Mouse (Mus musculus) forebrain, embryonic 11.5 days (tissue): Measurements from ENCODE around the gene Leap2. TPM values are rescaled to one million over a fixed set of nuclear protein-coding genes. Genes with fewer than 3 reads are reported as not detected.

ENCODE experiments used
- ATAC-seq: fragments of 200-750 bp; cut with Nextera tagmentation; replicated peaks from 2 replicates; pipeline ENCODE4 v1.8.0; 2017; ENCODE audit warnings: moderate TSS enrichment; ENCODE audit not compliant: low FRiP score
- DNase-seq: peaks from one replicate; pipeline ENCODE4 v3.0.0-alpha.2; 2017; ENCODE audit warnings: low spot score
- H3K27ac ChIP-seq: fragments of 300-500 bp; sonication (generic); 2 replicates; pipeline ENCODE4 v1.5.1; 2014; ENCODE audit warnings: low read depth, low read length
- H3K27me3 ChIP-seq: fragments of 300-500 bp; sonication (generic); 2 replicates; pipeline ENCODE4 v1.6.1; 2014; ENCODE audit warnings: mild to moderate bottlenecking, low read length, mixed read lengths; ENCODE audit not compliant: control insufficient read depth, insufficient read depth
- H3K36me3 ChIP-seq: fragments of 300-500 bp; sonication (generic); 2 replicates; pipeline ENCODE4 v1.6.1; 2014; ENCODE audit warnings: mild to moderate bottlenecking, low read length, moderate library complexity, mixed read lengths; ENCODE audit not compliant: control insufficient read depth, insufficient read depth
- H3K4me1 ChIP-seq: fragments of 300-500 bp; sonication (generic); replicated peaks from 2 replicates; pipeline ENCODE4 v1.6.1; 2014; ENCODE audit warnings: low read length, mixed read lengths; ENCODE audit not compliant: control insufficient read depth, insufficient read depth
- H3K4me2 ChIP-seq: fragments of 300-500 bp; sonication (generic); 2 replicates; pipeline ENCODE4 v1.6.1; 2014; ENCODE audit warnings: low read depth, mild to moderate bottlenecking, low read length, moderate library complexity, mixed read lengths; ENCODE audit not compliant: severe bottlenecking
- H3K4me3 ChIP-seq: fragments of 300-500 bp; sonication (generic); 2 replicates; pipeline ENCODE4 v1.5.1; 2014; ENCODE audit warnings: low read depth, low read length
- H3K9ac ChIP-seq: fragments of 300-500 bp; sonication (generic); 2 replicates; pipeline ENCODE4 v1.6.1; 2014; ENCODE audit warnings: low read length
- H3K9me3 ChIP-seq: fragments of 300-500 bp; sonication (generic); 2 replicates; pipeline ENCODE4 v1.6.1; 2016; ENCODE audit warnings: low read length, mixed read lengths; ENCODE audit not compliant: control insufficient read depth
- WGBS: fragments of 180-500 bp; shearing (Covaris S2); extraction: QIAGEN DNeasy Blood & Tissue Kit; methylation state at CpG from one replicate; pipeline ENCODE4 v1.1.7; 2014; 5-methylcytosine and 5-hydroxymethylcytosine counted together
- polyA plus RNA-seq: library from polyadenylated mRNA; unstranded; fragments of >200 nt; fragmentation: Nextera tagmentation; extraction: Ambion mirVana; gene quantifications from 2 replicates; pipeline ENCODE4 v1.2.1, GENCODE M21; 2014

Leap2 gene
- polyA plus RNA-seq, 1 experiment from 2014 or later: not detected

DNA sequence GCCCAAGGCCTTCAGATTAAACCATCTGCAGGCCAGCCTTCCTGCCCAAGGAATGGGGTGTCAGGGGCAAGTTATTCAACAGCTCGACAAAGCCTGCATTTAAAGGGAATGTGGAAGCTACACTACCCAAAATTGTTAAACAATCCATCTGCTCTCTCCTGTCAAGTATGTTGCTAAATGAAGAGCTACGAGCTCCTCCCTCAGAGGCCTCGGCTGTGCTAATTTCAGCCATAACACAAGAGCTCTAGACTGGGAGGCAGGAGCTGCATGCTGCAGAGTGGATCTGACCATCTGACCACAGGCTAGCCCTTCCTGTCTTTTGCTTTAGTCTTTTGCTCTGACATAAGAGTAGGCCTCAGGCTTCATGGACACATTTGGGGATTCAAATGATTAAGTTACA lies 2.3 kb upstream of the Leap2 start:
- Histone ChIP-seq H3K9me3 (no peaks in the 10 kb centered on the region), H3K27ac (no peak overlapping the region), H3K36me3 (no peaks in the 10 kb centered on the region; the same call in 1 of the 2 replicates), H3K4me2 (no peak overlapping the region), H3K4me3 (no peak overlapping the region), H3K4me1 (no peaks in the 10 kb centered on the region; the same call in 1 of the 2 replicates), H3K27me3 (no peaks in the 10 kb centered on the region), H3K9ac (no peak overlapping the region)
- ATAC-seq (no peak), DNase-seq (no peak)
- 82% methylated on average over 3 of the region's 3 CpGs for WGBS

DNA sequence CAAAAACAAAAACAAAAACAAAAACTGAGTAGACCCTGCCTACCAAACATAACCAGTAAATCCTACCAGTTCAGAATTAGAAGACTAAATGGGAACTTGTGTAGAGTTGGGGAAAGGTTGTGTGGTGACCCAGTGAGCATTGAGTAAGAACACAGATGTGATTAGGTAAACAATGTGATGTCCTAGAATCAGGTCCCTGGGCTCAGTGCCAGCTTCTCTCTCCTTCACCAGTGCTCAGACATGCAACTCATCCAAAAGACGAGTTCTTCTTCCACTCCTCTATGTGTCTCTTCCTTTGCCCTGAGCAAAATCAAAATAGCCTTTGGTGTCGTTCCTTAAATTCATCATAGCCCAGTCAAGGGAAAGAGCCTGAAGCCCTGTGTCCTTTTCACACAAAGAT lies 1.9 kb upstream of the Leap2 start:
- Histone ChIP-seq H3K9ac (no peak overlapping the region), H3K36me3 (no peaks in the 10 kb centered on the region; the same call in 1 of the 2 replicates), H3K27ac (no peak overlapping the region), H3K4me2 (no peak overlapping the region), H3K4me1 (no peaks in the 10 kb centered on the region; the same call in 1 of the 2 replicates), H3K9me3 (no peaks in the 10 kb centered on the region), H3K27me3 (no peaks in the 10 kb centered on the region), H3K4me3 (no peak overlapping the region)
- ATAC-seq (no peak), DNase-seq (no peak)
- WGBS: 84% methylated on average over 2 of the region's 2 CpGs

DNA sequence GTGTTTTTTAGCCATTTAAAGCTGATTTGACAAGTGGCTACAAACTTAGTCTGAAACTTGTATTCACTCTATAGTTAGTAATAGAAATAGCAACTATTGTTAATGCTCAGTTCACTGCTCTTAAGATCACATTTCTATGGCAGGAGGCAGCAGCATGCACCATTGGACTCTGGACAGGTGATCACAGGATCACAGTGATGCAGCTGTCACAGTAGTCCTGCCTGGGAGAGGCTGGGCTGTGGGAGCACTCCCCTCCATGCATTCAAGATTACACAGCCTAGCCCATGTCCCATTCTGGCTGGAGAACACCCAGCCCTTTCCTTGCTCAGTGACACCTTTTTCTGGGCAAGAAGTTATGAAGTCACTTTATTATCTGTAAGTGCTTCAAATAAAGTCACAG lies 4.9 kb downstream of the Leap2 start:
- Histone ChIP-seq H3K27ac (no peak overlapping the region), H3K9me3 (no peaks in the 10 kb centered on the region), H3K4me2 (no peak overlapping the region), H3K36me3 (peaks cover 2% of the 10 kb centered on the region; the same call in 1 of the 2 replicates), H3K9ac (no peak overlapping the region), H3K4me1 (no peaks in the 10 kb centered on the region), H3K4me3 (no peak overlapping the region), H3K27me3 (no peaks in the 10 kb centered on the region)
- DNase-seq: no peak
- ATAC-seq: no peak

DNA sequence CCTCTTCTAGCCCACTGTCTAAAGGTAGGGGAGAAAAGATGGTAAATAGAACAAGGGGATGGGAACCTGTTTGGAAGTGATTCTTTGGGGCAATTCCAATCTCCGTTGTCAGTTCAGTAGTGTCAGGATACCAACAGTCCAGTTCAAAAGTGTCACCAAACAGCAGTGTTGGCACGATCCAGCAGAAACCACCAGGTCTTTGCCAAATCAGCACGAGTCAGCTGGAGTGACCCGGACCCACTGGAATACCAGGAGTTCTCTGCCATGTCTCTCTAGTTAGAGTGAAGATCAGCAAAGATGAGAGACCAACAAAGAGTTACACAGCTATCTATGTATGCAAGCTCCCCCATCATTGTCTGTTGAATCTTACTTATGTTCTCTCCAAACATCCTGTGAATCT lies 9.1 kb downstream of the Leap2 start:
- DNase-seq: no peak

DNA sequence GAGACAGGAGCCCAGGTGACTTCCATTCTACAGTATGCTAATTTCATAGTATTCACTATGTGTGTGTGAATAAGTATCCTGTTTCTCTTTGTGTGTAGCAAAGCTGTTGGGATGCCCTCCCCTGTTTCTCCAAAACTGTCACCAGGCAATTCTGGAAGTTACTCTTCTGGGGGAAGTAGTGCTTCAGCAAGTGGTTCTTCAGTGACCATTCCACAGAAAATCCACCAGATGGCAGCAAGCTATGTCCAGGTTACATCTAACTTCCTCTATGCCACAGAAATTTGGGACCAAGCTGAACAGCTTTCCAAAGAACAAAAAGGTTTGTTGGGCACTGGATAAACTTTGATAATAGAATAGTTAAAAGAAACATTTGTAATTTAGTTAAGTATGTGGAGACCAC lies 11.2 kb downstream of the Leap2 start:
- no peaks in the 10 kb centered on the region for H3K4me1 ChIP-seq
- H3K4me2 ChIP-seq: no peak overlapping the region
- no peak for DNase-seq
- no peak overlapping the region for H3K4me3 ChIP-seq
- no peak overlapping the region for H3K9ac ChIP-seq
- H3K27ac ChIP-seq: no peak overlapping the region
- no peaks in the 10 kb centered on the region for H3K27me3 ChIP-seq
- H3K36me3 ChIP-seq: peaks cover 15% of the 10 kb centered on the region; the same call in 1 of the 2 replicates
- ATAC-seq: no peak
- H3K9me3 ChIP-seq: no peaks in the 10 kb centered on the region

More for the DNA sequence above, 9.1 kb downstream of the Leap2 start:
- Histone ChIP-seq H3K4me3 (no peak overlapping the region), H3K9ac (no peak overlapping the region), H3K27me3 (no peaks in the 10 kb centered on the region), H3K4me2 (no peak overlapping the region), H3K9me3 (no peaks in the 10 kb centered on the region), H3K36me3 (peaks cover 10% of the 10 kb centered on the region; the same call in 1 of the 2 replicates), H3K4me1 (no peaks in the 10 kb centered on the region), H3K27ac (no peak overlapping the region)
- WGBS: 98% methylated on average over 4 of the region's 4 CpGs
- ATAC-seq: no peak

DNA sequence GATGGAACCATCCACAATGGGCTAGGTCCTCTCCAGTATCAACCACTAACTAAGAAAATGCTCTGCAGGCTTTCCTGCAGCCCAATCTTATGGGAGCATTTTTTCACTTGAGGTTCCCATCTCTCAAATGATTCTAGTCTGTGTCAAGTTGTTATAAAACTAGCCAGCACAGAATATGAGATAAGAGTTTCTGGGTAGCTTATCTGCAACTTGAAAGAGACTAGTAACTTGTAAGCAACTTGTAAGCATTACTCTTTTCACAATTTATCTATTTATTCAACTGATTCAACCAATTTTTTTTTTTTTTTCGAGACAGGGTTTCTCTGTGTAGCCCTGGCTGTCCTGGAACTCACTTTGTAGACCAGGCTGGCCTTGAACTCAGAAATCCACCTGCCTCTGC lies 19.3 kb downstream of the Leap2 start:
- H3K4me1 ChIP-seq: no peaks in the 10 kb centered on the region
- ATAC-seq: no peak
- H3K27ac ChIP-seq: no peak overlapping the region
- no peaks in the 10 kb centered on the region for H3K9me3 ChIP-seq
- H3K4me3 ChIP-seq: no peak overlapping the region
- 76% methylated on average over 1 of the region's 1 CpGs for WGBS
- no peak overlapping the region for H3K9ac ChIP-seq
- no peak overlapping the region for H3K4me2 ChIP-seq
- no peak for DNase-seq
- H3K27me3 ChIP-seq: no peaks in the 10 kb centered on the region
- peaks cover 6% of the 10 kb centered on the region; the same call in 1 of the 2 replicates for H3K36me3 ChIP-seq

DNA sequence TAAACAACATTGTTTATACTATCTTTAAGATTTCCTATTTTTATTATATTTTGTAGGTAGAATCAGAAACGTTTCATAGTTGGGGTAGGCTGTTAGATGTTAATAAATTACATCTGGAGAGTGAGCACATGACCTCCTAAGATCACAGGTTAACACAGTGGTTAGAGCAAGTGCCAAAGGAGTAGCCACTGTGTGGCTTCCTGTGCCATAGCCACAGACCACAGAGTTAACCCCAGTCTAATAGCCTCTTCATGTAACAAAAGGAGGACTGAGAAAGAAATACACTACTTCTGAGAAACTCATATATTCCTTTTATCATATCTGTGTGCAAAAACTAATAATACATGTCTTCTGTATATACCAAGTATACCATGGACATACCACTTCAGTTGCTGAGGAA lies 29.1 kb downstream of the Leap2 start:
- ATAC-seq: no peak
- Histone ChIP-seq H3K4me3 (no peak overlapping the region), H3K9me3 (no peaks in the 10 kb centered on the region), H3K4me1 (no peaks in the 10 kb centered on the region), H3K27me3 (no peaks in the 10 kb centered on the region), H3K9ac (no peak overlapping the region), H3K27ac (no peak overlapping the region), H3K4me2 (no peak overlapping the region), H3K36me3 (peaks cover 8% of the 10 kb centered on the region)
- WGBS: 96% methylated on average over 1 of the region's 1 CpGs
- no peak for DNase-seq

DNA sequence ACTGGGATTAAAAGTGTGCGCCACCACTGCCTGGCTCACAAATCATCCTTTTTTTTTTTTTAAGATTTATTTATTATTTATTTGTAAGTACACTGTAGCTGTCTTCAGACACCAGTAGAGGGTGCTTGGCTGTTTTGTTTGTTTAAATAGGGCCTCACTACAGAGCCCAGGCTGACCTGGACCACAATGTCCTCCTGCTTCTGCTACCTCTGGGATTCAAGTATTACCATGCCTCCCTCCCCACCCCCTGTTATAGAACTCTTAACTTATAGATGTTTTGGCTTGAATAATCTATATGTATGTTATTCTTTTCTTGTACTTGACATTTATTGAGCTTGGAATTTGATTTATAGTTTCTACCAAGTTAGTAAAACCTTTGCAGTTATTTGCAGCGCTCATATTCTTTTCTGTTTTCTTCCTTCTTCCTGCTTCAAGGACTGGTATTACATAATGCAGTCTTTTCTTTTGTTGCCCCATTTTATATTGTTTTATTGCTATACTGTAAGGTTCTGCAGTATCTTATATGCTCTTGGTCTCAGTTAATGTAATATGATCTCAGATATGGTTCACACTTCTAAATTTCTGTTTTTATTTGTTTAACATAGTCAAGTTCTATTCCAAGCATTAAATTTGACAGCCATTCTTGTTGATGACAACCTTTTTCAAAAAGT lies 39.1 kb downstream of the Leap2 start:
- no peak overlapping the region for H3K4me2 ChIP-seq
- 98% methylated on average over 2 of the region's 2 CpGs for WGBS
- H3K36me3 ChIP-seq: no peaks in the 10 kb centered on the region

DNA sequence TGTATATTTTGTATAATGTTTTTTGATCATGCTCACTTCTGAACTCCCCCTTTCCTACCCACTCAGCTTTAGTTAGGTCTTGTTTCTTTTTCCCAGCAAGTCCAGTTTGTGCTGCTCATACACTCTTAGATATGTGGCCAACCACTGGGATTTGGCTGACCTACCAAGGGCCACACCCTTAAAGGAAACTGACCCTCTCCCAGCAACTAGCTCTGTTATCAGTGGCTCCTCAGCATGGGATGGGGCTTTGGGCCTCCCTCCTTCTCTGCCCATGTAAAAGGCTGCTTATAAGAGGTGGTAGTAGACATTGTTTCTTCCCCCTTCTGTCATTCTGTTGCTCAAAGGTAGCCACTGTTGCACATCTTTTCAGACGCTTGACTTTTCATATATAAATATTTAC lies 44.1 kb downstream of the Leap2 start:
- Histone ChIP-seq H3K4me3 (no peak overlapping the region), H3K27me3 (no peaks in the 10 kb centered on the region), H3K9me3 (no peaks in the 10 kb centered on the region), H3K4me1 (no peaks in the 10 kb centered on the region), H3K36me3 (no peaks in the 10 kb centered on the region; the same call in 1 of the 2 replicates), H3K9ac (no peak overlapping the region), H3K4me2 (no peak overlapping the region), H3K27ac (no peak overlapping the region)
- no peak for ATAC-seq
- DNase-seq: no peak
- 92% methylated on average over 1 of the region's 1 CpGs for WGBS

More for the DNA sequence above, 39.1 kb downstream of the Leap2 start:
- ATAC-seq (no peak), DNase-seq (no peak)
- H3K27me3 ChIP-seq: no peaks in the 10 kb centered on the region
- no peak overlapping the region for H3K4me3 ChIP-seq
- no peak overlapping the region for H3K9ac ChIP-seq
- no peaks in the 10 kb centered on the region for H3K9me3 ChIP-seq
- no peaks in the 10 kb centered on the region for H3K4me1 ChIP-seq
- no peak overlapping the region for H3K27ac ChIP-seq
